Mouse (Mus musculus): ENCODE measurements around the gene Lhfpl5. TPM values are rescaled to one million over a fixed set of nuclear protein-coding genes. Genes with fewer than 3 reads are reported as not detected.
A peak's percentile ranks its signal among the peaks of the same experiment; 100 is the strongest.

Gene Lhfpl5
- polyA plus RNA-seq, 1 experiment from 2014 or later = 0.87 TPM

- ATAC-seq (ENCODE audit: insufficient read depth, low FRiP score) = no peak
- Histone ChIP-seq H3K27me3 (ENCODE audit: control insufficient read depth, insufficient read depth, low read length) (no peaks in the 10 kb centered on the region), H3K9me3 (replicated peaks; ENCODE audit: control insufficient read depth, low read length) (no peaks in the 10 kb centered on the region), H3K4me1 (ENCODE audit: control insufficient read depth, insufficient read depth, low read length) (no peaks in the 10 kb centered on the region), H3K4me3 (replicated peaks; ENCODE audit: low read length) (no peak overlapping the region), H3K27ac (ENCODE audit: low read length) (no peak overlapping the region), H3K9ac (ENCODE audit: low read length) (no peak overlapping the region), H3K4me2 (ENCODE audit: low read depth, low read length) (no peak overlapping the region), H3K36me3 (ENCODE audit: control insufficient read depth, insufficient read depth, low read length) (peaks cover 46% of the 10 kb centered on the region)
- 92% methylated on average over 5 of the region's 5 CpGs for WGBS
Observed at GRCm38 (mm10) chr17:28591476-28591875, 16.0 kb downstream of the Lhfpl5 start.

GRCm38 (mm10) chr17:28592998-28593397 is 17.6 kb downstream of the Lhfpl5 start:
- 17% methylated on average over 4 of the region's 4 CpGs for WGBS
- Histone ChIP-seq H3K9me3 (replicated peaks; ENCODE audit: control insufficient read depth, low read length) (no peaks in the 10 kb centered on the region), H3K4me3 (replicated peaks; ENCODE audit: low read length) (no peak overlapping the region), H3K27ac (ENCODE audit: low read length) (no peak overlapping the region), H3K27me3 (ENCODE audit: control insufficient read depth, insufficient read depth, low read length) (no peaks in the 10 kb centered on the region), H3K9ac (ENCODE audit: low read length) (no peak overlapping the region), H3K4me2 (ENCODE audit: low read depth, low read length) (no peak overlapping the region), H3K36me3 (ENCODE audit: control insufficient read depth, insufficient read depth, low read length) (peaks cover 47% of the 10 kb centered on the region; the same call in 1 of the 2 replicates), H3K4me1 (ENCODE audit: control insufficient read depth, insufficient read depth, low read length) (no peaks in the 10 kb centered on the region)
- peak; percentile 17; the same call in 1 of the 2 replicates for ATAC-seq (ENCODE audit: insufficient read depth, low FRiP score)

- Histone ChIP-seq H3K9me3 (replicated peaks; ENCODE audit: control insufficient read depth, low read length) (no peaks in the 10 kb centered on the region), H3K4me2 (ENCODE audit: low read depth, low read length) (no peak overlapping the region), H3K27ac (ENCODE audit: low read length) (no peak overlapping the region), H3K4me1 (ENCODE audit: control insufficient read depth, insufficient read depth, low read length) (no peaks in the 10 kb centered on the region), H3K9ac (ENCODE audit: low read length) (no peak overlapping the region), H3K36me3 (ENCODE audit: control insufficient read depth, insufficient read depth, low read length) (peaks cover 46% of the 10 kb centered on the region; the same call in 1 of the 2 replicates), H3K27me3 (ENCODE audit: control insufficient read depth, insufficient read depth, low read length) (no peaks in the 10 kb centered on the region), H3K4me3 (replicated peaks; ENCODE audit: low read length) (no peak overlapping the region)
- no peak for ATAC-seq (ENCODE audit: insufficient read depth, low FRiP score)
- WGBS = 52% methylated on average over 4 of the region's 4 CpGs
Observed at GRCm38 (mm10) chr17:28593965-28594364, 18.5 kb downstream of the Lhfpl5 start.

- no peak overlapping the region for H3K4me3 ChIP-seq (replicated peaks; ENCODE audit: low read length)
- WGBS = 82% methylated on average over 5 of the region's 5 CpGs
- peaks cover 39% of the 10 kb centered on the region for H3K36me3 ChIP-seq (ENCODE audit: control insufficient read depth, insufficient read depth, low read length)
- no peak for ATAC-seq (ENCODE audit: insufficient read depth, low FRiP score)
- no peak overlapping the region for H3K27ac ChIP-seq (ENCODE audit: low read length)
- H3K9ac ChIP-seq (ENCODE audit: low read length) = no peak overlapping the region
- no peak overlapping the region for H3K4me2 ChIP-seq (ENCODE audit: low read depth, low read length)
- H3K27me3 ChIP-seq (ENCODE audit: control insufficient read depth, insufficient read depth, low read length) = no peaks in the 10 kb centered on the region
- H3K4me1 ChIP-seq (ENCODE audit: control insufficient read depth, insufficient read depth, low read length) = no peaks in the 10 kb centered on the region
- H3K9me3 ChIP-seq (replicated peaks; ENCODE audit: control insufficient read depth, low read length) = no peaks in the 10 kb centered on the region
Observed at GRCm38 (mm10) chr17:28600780-28601179, 25.3 kb downstream of the Lhfpl5 start.

GRCm38 (mm10) chr17:28601557-28602250 is 26.3 kb downstream of the Lhfpl5 start:
- H3K36me3 ChIP-seq (ENCODE audit: control insufficient read depth, insufficient read depth, low read length) = peaks cover 30% of the 10 kb centered on the region
- no peaks in the 10 kb centered on the region for H3K4me1 ChIP-seq (ENCODE audit: control insufficient read depth, insufficient read depth, low read length)
- no peaks in the 10 kb centered on the region for H3K9me3 ChIP-seq (replicated peaks; ENCODE audit: control insufficient read depth, low read length)
- H3K4me3 ChIP-seq (replicated peaks; ENCODE audit: low read length) = no peak overlapping the region
- 92% methylated on average over 9 of the region's 9 CpGs for WGBS
- H3K4me2 ChIP-seq (ENCODE audit: low read depth, low read length) = no peak overlapping the region
- H3K27me3 ChIP-seq (ENCODE audit: control insufficient read depth, insufficient read depth, low read length) = no peaks in the 10 kb centered on the region
- no peak for ATAC-seq (ENCODE audit: insufficient read depth, low FRiP score)
- H3K27ac ChIP-seq (ENCODE audit: low read length) = no peak overlapping the region
- H3K9ac ChIP-seq (ENCODE audit: low read length) = no peak overlapping the region

GRCm38 (mm10) chr17:28609543-28609942 is 34.1 kb downstream of the Lhfpl5 start:
- ATAC-seq (ENCODE audit: insufficient read depth, low FRiP score) = no peak
- WGBS = 77% methylated on average over 3 of the region's 3 CpGs
- Histone ChIP-seq H3K27me3 (ENCODE audit: control insufficient read depth, insufficient read depth, low read length) (no peaks in the 10 kb centered on the region), H3K4me3 (replicated peaks; ENCODE audit: low read length) (no peak overlapping the region), H3K9me3 (replicated peaks; ENCODE audit: control insufficient read depth, low read length) (no peaks in the 10 kb centered on the region), H3K4me1 (ENCODE audit: control insufficient read depth, insufficient read depth, low read length) (no peaks in the 10 kb centered on the region), H3K36me3 (ENCODE audit: control insufficient read depth, insufficient read depth, low read length) (peaks cover 11% of the 10 kb centered on the region), H3K4me2 (ENCODE audit: low read depth, low read length) (no peak overlapping the region), H3K9ac (ENCODE audit: low read length) (no peak overlapping the region), H3K27ac (ENCODE audit: low read length) (no peak overlapping the region)

GRCm38 (mm10) chr17:28612603-28613002 is 37.2 kb downstream of the Lhfpl5 start:
- ATAC-seq (ENCODE audit: insufficient read depth, low FRiP score) = no peak
- H3K27me3 ChIP-seq (ENCODE audit: control insufficient read depth, insufficient read depth, low read length) = no peaks in the 10 kb centered on the region
- no peak overlapping the region for H3K4me2 ChIP-seq (ENCODE audit: low read depth, low read length)
- no peaks in the 10 kb centered on the region; the same call in 1 of the 2 replicates for H3K36me3 ChIP-seq (ENCODE audit: control insufficient read depth, insufficient read depth, low read length)
- no peak overlapping the region for H3K4me3 ChIP-seq (replicated peaks; ENCODE audit: low read length)
- no peaks in the 10 kb centered on the region for H3K4me1 ChIP-seq (ENCODE audit: control insufficient read depth, insufficient read depth, low read length)
- 66% methylated on average over 2 of the region's 2 CpGs for WGBS
- H3K9me3 ChIP-seq (replicated peaks; ENCODE audit: control insufficient read depth, low read length) = no peaks in the 10 kb centered on the region
- H3K9ac ChIP-seq (ENCODE audit: low read length) = no peak overlapping the region
- H3K27ac ChIP-seq (ENCODE audit: low read length) = no peak overlapping the region

- H3K27ac ChIP-seq (ENCODE audit: low read length) = no peak overlapping the region
- 0 out of 2 replicates have a peak, but pooled peaks cover 2% of the 10 kb centered on the region for H3K4me1 ChIP-seq (ENCODE audit: control insufficient read depth, insufficient read depth, low read length)
- H3K36me3 ChIP-seq (ENCODE audit: control insufficient read depth, insufficient read depth, low read length) = no peaks in the 10 kb centered on the region; the same call in 1 of the 2 replicates
- H3K9me3 ChIP-seq (replicated peaks; ENCODE audit: control insufficient read depth, low read length) = no peaks in the 10 kb centered on the region
- no peak overlapping the region for H3K4me3 ChIP-seq (replicated peaks; ENCODE audit: low read length)
- no peak overlapping the region for H3K9ac ChIP-seq (ENCODE audit: low read length)
- 82% methylated on average over 6 of the region's 6 CpGs for WGBS
- no peak for ATAC-seq (ENCODE audit: insufficient read depth, low FRiP score)
- H3K27me3 ChIP-seq (ENCODE audit: control insufficient read depth, insufficient read depth, low read length) = no peaks in the 10 kb centered on the region
- no peak overlapping the region for H3K4me2 ChIP-seq (ENCODE audit: low read depth, low read length)
Observed at GRCm38 (mm10) chr17:28613096-28613495, 37.7 kb downstream of the Lhfpl5 start.

GRCm38 (mm10) chr17:28615332-28615731 is 39.9 kb downstream of the Lhfpl5 start:
- H3K4me1 ChIP-seq (ENCODE audit: control insufficient read depth, insufficient read depth, low read length) = peaks cover 6% of the 10 kb centered on the region; the same call in 1 of the 2 replicates
- peaks cover 5% of the 10 kb centered on the region; the same call in 1 of the 2 replicates for H3K36me3 ChIP-seq (ENCODE audit: control insufficient read depth, insufficient read depth, low read length)
- H3K27ac ChIP-seq (ENCODE audit: low read length) = no peak overlapping the region
- H3K4me2 ChIP-seq (ENCODE audit: low read depth, low read length) = no peak overlapping the region
- no peak overlapping the region for H3K9ac ChIP-seq (ENCODE audit: low read length)
- ATAC-seq (ENCODE audit: insufficient read depth, low FRiP score) = no peak
- WGBS = 84% methylated on average over 4 of the region's 4 CpGs
- H3K4me3 ChIP-seq (replicated peaks; ENCODE audit: low read length) = no peak overlapping the region
- H3K27me3 ChIP-seq (ENCODE audit: control insufficient read depth, insufficient read depth, low read length) = no peaks in the 10 kb centered on the region
- no peaks in the 10 kb centered on the region for H3K9me3 ChIP-seq (replicated peaks; ENCODE audit: control insufficient read depth, low read length)
